Mouse (Mus musculus) right cerebral cortex, postnatal 25 days (tissue): Measurements from ENCODE around the gene Gm38392.

Experiments
- DNase-seq: peaks from one replicate; pipeline ENCODE4 v3.0.0; 2022

The Gm38392 gene

DNA sequence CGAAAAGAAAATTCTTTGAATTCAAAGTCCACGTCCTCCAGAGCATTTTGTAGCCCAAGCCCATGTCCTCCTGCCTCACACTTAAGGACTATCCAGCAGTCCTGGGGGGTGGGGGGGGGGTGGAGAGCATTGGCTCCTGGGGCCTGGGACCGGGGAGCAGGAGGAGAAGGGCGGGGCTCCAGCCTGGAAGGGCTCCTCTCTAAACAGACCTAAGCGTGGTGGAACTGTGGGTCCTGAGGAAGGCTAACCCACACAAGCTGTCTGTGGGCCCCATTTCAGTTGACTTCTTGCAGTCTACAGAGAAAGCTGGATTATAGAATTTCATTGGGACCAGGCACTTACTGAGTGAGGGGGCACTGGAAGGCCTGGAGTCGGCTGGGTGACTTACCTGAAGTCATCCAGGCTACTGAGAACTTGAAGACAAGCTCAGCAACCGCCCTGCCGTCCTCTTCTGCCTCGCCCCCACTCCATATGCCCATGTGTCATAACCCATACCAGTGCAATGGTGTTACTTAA lies 88.4 kb downstream of the Gm38392 start:
- DNase-seq, result no peak

DNA sequence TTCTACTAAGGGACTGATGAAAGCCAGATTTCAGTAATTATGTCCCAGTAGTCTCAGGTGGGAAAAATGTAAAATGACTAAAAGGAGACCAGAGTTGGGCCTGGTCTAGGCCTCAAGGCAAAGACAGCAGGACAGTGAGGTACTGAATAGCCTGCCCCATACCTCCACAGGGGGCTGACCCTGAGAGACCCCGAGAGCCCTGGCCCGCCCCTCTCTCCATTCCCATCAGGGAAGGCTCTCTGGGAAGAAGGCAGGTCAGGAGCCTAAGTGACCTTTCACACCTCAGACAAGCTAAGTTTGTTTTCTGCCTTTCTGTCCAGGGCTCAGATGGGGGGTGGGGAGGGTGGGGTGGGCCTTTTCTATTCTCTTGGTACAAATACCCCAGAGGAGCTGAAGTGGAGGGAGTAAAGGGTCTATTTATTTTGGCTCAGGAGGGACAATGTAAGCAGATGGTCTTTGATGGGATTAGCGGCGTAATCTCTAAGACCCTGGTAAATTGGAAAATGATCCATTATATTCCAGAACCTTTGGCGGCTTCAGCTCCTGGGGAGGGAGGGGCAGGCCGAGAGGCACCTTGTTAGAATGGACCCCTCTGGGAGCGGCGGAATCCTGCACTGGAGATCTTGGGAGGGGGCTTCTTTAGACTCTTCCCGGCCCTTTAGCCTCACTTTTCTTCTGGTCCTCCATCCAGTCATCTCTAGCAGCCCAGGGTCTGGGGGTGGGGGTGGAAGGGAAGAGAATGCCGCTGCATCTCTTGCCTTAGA lies 89.1 kb downstream of the Gm38392 start:
- DNase-seq, result no peak
